Mouse (Mus musculus): ENCODE measurements at regions not wholly inside any gene's neighbourhood (a gene's known extent, or its start where the extent isn't known, plus 50 kb on each side); places are given as distances from the start of the nearest gene placed in this dataset.

- Histone ChIP-seq H3K79me3 (ENCODE audit: low read depth) (no peaks in the 10 kb centered on the region), H3ac (ENCODE audit: control insufficient read depth, insufficient read length, low read depth) (no peak overlapping the region), H3K27me3 (ENCODE audit: control insufficient read depth, insufficient read depth, insufficient read length) (no peaks in the 10 kb centered on the region), H3K36me3 (ENCODE audit: control insufficient read depth, insufficient read depth) (no peaks in the 10 kb centered on the region), H3K79me2 (ENCODE audit: control insufficient read depth, insufficient read depth) (no peaks in the 10 kb centered on the region), H3K4me3 (ENCODE audit: insufficient read depth, poor library complexity, severe bottlenecking) (no peak overlapping the region)
- TF ChIP-seq USF1 (IDR thresholded peaks at IDR 0.05; ENCODE audit: low read depth) (no peak), CEBPB (IDR thresholded peaks at IDR 0.05; ENCODE audit: low read depth) (peak; percentile 91), MYOD1 (IDR thresholded peaks at IDR 0.05; ENCODE audit: control insufficient read depth, insufficient read length, low read depth) (no peak), FOSL1 (IDR thresholded peaks at IDR 0.05; ENCODE audit: insufficient read depth, low read length, poor library complexity, severe bottlenecking) (peak; percentile 51), MAX (IDR thresholded peaks at IDR 0.05) (no peak), CTCF (IDR thresholded peaks at IDR 0.05; ENCODE audit: control insufficient read depth, insufficient read depth, insufficient read length) (no peak), MYOG (IDR thresholded peaks at IDR 0.05; ENCODE audit: control insufficient read depth, extremely low read depth, insufficient read length) (no peak)
These were observed 797.0 kb upstream of the Grid2 start for GRCm38 (mm10) chr6:62458710-62459109.

Measured in C2C12 (cell line).